Mouse (Mus musculus): ENCODE measurements at regions not wholly inside any gene's neighbourhood (a gene's known extent, or its start where the extent isn't known, plus 50 kb on each side); places are given as distances from the start of the nearest gene placed in this dataset.

DNA sequence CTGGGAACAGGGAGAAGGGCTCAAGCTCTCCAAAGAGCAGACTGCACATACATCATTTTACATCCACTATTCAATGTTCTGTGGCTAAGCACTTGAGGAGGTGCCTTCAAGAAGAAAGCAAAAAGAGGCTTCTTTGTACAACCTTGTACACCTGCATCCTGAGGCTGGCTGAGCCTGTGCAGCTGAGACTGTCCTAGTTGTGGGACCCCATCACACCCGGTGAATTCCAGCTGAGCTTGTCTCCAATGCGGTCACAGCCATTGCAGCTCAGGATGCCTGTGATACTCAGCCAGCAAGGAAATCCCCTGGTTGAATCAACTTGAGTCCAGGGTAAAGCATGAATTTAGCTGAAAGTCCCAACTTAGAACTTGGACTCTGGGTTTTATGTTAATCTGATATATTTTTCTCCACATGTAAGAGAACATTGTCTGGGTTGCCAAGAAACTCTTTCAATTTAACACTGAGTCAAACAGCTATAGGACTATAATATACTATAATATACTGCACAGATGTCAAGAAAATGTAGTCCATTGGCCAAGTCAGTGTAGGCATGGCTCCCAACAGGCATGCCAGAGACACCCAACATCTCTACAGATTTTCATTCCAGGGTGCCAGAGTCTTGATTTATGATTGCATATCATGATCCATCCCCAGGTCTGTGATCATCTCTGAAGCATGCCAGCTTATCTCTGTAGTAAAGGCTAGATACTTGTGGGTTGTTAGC is 599.2 kb downstream of the Pard3 start:
- H3K9me3 ChIP-seq (replicated peaks) = no peaks in the 10 kb centered on the region
- ATAC-seq (ENCODE audit: low FRiP score) = no peak
- H3K4me2 ChIP-seq (replicated peaks) = no peak overlapping the region
- WGBS = 96% methylated on average over 2 of the region's 2 CpGs
- no peaks in the 10 kb centered on the region for H3K27me3 ChIP-seq
- H3K27ac ChIP-seq = no peak overlapping the region
- no peaks in the 10 kb centered on the region for H3K36me3 ChIP-seq
- H3K9ac ChIP-seq = no peak overlapping the region
- no peaks in the 10 kb centered on the region for H3K4me1 ChIP-seq
- H3K4me3 ChIP-seq = no peak overlapping the region

DNA sequence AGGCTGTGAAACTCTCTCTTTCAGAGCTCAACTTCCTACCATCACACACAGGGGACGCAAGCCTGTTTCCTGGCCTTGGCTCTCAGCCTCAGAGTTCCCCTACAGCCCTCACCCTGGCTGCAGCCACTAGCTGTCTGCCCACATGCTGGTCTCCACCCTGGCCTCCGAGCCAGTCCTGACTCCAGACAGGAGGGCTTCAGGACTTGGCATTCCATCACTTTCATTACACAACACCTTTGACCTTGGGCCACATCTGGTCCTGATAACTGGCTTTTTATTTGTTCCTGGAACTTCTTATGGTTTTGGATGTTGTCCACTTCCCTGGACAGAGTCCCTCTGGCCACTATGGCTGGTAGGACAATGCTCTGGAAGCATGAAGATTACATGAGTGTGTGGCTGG is 602.9 kb downstream of the Pard3 start:
- ATAC-seq (ENCODE audit: low FRiP score) = no peak
- Histone ChIP-seq H3K4me3 (no peak overlapping the region), H3K9ac (no peak overlapping the region)

DNA sequence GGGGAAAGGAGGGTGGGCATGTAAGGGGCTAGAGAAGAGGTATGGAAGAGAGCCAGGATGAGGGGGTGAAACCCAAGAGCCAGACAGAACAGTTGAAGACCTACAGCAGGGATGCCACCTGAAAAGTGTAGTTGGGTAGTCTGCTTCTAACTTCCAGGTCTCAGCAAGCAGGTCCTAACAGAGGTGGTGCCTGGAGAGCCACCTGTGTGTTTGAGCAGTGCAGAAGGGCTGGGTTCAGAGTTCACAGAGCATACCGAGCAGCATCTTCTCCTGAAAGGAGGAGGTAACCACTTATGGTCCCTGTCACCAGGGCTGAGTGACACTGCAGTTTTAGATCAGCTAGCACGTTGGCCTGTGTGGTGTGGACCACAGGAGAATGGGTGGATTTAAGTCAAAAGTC is 605.3 kb downstream of the Pard3 start:
- H3K4me3 ChIP-seq = no peak overlapping the region
- H3K4me2 ChIP-seq (replicated peaks) = no peak overlapping the region
- no peak overlapping the region for H3K27ac ChIP-seq
- no peaks in the 10 kb centered on the region for H3K4me1 ChIP-seq
- 50% methylated on average over 2 of the region's 2 CpGs for WGBS
- no peak overlapping the region for H3K9ac ChIP-seq
- H3K36me3 ChIP-seq = no peaks in the 10 kb centered on the region
- H3K9me3 ChIP-seq (replicated peaks) = no peaks in the 10 kb centered on the region
- no peak for ATAC-seq (ENCODE audit: low FRiP score)
- H3K27me3 ChIP-seq = no peaks in the 10 kb centered on the region

More for the DNA sequence above, 602.9 kb downstream of the Pard3 start:
- Histone ChIP-seq H3K36me3 (no peaks in the 10 kb centered on the region), H3K9me3 (replicated peaks) (no peaks in the 10 kb centered on the region), H3K27ac (no peak overlapping the region), H3K4me1 (no peaks in the 10 kb centered on the region), H3K4me2 (replicated peaks) (no peak overlapping the region), H3K27me3 (no peaks in the 10 kb centered on the region)
- WGBS = 66% methylated on average over 2 of the region's 2 CpGs

DNA sequence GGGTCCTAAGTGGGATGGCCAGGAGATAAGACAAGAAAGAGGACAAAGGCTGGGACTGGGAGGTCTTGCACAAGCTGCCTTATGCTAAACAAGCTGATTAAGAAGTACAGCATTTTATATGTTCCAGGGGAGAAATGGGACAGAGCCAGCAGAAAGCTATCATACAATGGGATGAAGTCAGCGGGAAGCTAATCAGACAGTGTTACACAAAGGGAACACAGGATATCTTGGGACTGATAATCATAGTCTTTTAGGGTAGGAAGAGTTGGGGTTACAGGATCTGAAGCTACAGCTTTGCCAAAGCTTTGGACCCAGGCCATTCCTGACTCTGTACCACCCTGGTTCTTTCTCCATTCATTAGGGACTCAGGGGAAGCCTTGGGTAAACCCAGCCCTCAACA is 610.4 kb downstream of the Pard3 start:
- H3K4me1 ChIP-seq = no peaks in the 10 kb centered on the region
- no peak for ATAC-seq (ENCODE audit: low FRiP score)
- no peaks in the 10 kb centered on the region for H3K9me3 ChIP-seq (replicated peaks)
- no peaks in the 10 kb centered on the region for H3K27me3 ChIP-seq
- H3K4me3 ChIP-seq = no peak overlapping the region
- H3K4me2 ChIP-seq (replicated peaks) = no peak overlapping the region
- H3K9ac ChIP-seq = no peak overlapping the region
- WGBS = 94% methylated on average over 1 of the region's 1 CpGs
- no peaks in the 10 kb centered on the region for H3K36me3 ChIP-seq
- H3K27ac ChIP-seq = no peak overlapping the region

DNA sequence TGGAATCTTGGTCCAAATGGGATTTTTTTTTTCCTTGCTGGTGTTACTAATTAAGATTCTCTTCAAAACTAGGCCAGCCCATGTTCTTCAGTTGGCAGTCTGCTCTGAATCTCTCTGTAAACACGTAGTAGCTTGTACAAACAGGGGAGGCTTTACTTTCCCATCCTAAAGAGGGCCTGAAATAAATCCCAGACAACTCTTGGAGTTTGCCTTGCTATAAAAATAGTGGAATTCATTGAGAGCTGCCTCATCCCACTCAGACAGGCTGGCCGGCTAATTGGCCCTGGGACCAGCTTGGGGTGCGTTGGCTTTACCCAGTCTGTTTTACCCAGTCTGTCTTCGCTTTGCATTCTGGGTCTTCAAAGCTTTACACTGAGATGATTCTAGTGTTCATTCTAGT is 611.7 kb downstream of the Pard3 start:
- Histone ChIP-seq H3K9me3 (replicated peaks) (no peaks in the 10 kb centered on the region), H3K4me1 (no peaks in the 10 kb centered on the region), H3K27ac (no peak overlapping the region), H3K4me2 (replicated peaks) (no peak overlapping the region), H3K27me3 (no peaks in the 10 kb centered on the region), H3K4me3 (no peak overlapping the region), H3K36me3 (no peaks in the 10 kb centered on the region), H3K9ac (no peak overlapping the region)
- no peak for ATAC-seq (ENCODE audit: low FRiP score)
- WGBS = 91% methylated on average over 4 of the region's 4 CpGs

DNA sequence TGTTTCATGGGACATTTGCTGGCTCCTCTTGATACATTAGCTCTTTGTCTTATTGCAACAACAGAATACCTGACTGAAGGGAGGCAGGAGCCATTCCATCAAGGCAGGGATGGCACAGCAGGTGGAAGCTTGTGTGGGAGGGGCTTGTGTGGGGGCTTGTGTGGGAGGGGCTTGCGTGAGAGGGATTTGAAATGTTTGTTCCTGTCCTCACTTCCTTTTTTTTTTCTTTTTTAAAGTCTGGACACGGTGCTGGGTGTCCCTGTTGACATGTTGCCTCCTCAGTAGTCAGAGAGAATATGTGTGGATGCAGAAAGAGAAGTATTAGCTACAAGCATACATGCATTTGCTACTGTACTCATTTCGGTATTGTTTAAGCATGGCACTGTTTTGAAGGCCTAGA is 616.5 kb downstream of the Pard3 start:
- no peak overlapping the region for H3K27ac ChIP-seq
- no peaks in the 10 kb centered on the region for H3K27me3 ChIP-seq
- H3K9me3 ChIP-seq (replicated peaks) = no peaks in the 10 kb centered on the region
- no peak overlapping the region for H3K4me3 ChIP-seq
- 76% methylated on average over 3 of the region's 3 CpGs for WGBS
- ATAC-seq (ENCODE audit: low FRiP score) = no peak
- no peak overlapping the region for H3K9ac ChIP-seq
- H3K4me2 ChIP-seq (replicated peaks) = no peak overlapping the region
- peaks cover 5% of the 10 kb centered on the region for H3K4me1 ChIP-seq
- no peaks in the 10 kb centered on the region for H3K36me3 ChIP-seq

DNA sequence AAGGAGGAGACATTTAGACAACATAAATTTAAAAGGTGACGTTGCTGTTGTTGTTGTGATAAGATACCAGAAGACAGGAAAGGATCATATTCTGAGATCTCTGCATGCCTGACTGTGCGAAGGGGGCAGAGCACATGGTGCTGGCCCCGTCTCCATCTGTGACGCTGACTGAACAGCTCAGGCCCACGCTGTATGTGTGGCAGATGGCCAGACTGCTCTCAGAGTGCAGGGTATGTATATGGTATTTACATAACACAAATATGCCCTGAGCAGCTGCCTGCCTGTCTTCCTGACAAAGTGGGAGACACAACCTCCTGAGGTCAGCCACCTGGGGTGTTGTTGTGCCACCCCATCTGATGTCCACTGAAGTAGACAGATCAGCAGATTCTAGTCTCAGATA is 620.5 kb downstream of the Pard3 start:
- H3K4me1 ChIP-seq = peaks cover 5% of the 10 kb centered on the region
- no peaks in the 10 kb centered on the region for H3K9me3 ChIP-seq (replicated peaks)
- peak; percentile 63 for ATAC-seq (ENCODE audit: low FRiP score)
- no peak overlapping the region for H3K27ac ChIP-seq
- WGBS = 42% methylated on average over 5 of the region's 5 CpGs
- no peak overlapping the region for H3K4me3 ChIP-seq
- no peaks in the 10 kb centered on the region for H3K36me3 ChIP-seq
- H3K9ac ChIP-seq = no peak overlapping the region
- H3K4me2 ChIP-seq (replicated peaks) = no peak overlapping the region
- no peaks in the 10 kb centered on the region for H3K27me3 ChIP-seq

DNA sequence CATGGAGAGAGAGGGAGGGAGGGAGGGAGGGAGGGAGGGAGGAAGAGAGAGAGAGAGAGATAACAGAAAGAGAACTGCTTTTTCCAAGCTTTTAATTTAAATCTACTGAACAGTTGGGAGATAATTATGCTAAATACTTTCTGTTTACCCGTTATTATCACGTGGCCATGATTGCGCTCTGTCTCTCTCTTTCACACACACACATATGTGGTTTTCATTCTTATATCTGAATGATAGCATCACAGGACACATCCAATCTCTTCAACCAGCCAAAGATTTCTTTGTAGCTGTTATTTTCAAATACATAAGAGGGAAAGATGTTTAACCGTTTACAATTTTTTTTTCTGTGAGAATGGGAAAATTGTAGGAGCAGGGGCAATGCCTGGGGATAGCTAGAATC is 627.1 kb downstream of the Pard3 start:
- ATAC-seq (ENCODE audit: low FRiP score) = no peak
- Histone ChIP-seq H3K4me2 (replicated peaks) (no peak overlapping the region), H3K4me3 (no peak overlapping the region), H3K4me1 (no peaks in the 10 kb centered on the region), H3K36me3 (no peaks in the 10 kb centered on the region), H3K9me3 (replicated peaks) (no peaks in the 10 kb centered on the region), H3K27me3 (no peaks in the 10 kb centered on the region), H3K9ac (no peak overlapping the region), H3K27ac (no peak overlapping the region)
- 83% methylated on average over 4 of the region's 4 CpGs for WGBS

DNA sequence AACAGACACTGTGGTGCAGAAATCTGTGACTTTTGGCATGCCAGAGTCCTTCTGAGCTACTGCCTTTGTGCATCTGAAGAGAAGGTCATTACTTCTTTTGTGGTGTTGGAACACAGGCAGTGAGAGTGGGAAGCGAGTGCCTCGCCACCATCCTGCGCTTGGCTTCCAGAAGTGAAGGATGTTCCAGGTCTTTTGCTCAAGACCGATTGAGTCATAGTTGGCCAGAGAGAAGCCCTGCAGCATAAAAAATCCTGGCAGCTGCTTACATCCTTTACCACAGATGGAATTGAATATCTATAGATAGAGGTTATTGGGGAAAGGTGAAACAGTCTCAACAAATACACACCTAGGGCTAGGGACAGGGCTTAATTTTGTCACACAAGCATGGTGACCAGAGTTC is 634.7 kb downstream of the Pard3 start:
- no peaks in the 10 kb centered on the region for H3K27me3 ChIP-seq
- H3K9me3 ChIP-seq (replicated peaks) = no peaks in the 10 kb centered on the region
- no peak overlapping the region for H3K4me3 ChIP-seq
- WGBS = 93% methylated on average over 4 of the region's 4 CpGs
- H3K27ac ChIP-seq = no peak overlapping the region
- ATAC-seq (ENCODE audit: low FRiP score) = no peak
- H3K36me3 ChIP-seq = no peaks in the 10 kb centered on the region
- no peaks in the 10 kb centered on the region for H3K4me1 ChIP-seq
- no peak overlapping the region for H3K4me2 ChIP-seq (replicated peaks)
- no peak overlapping the region for H3K9ac ChIP-seq

DNA sequence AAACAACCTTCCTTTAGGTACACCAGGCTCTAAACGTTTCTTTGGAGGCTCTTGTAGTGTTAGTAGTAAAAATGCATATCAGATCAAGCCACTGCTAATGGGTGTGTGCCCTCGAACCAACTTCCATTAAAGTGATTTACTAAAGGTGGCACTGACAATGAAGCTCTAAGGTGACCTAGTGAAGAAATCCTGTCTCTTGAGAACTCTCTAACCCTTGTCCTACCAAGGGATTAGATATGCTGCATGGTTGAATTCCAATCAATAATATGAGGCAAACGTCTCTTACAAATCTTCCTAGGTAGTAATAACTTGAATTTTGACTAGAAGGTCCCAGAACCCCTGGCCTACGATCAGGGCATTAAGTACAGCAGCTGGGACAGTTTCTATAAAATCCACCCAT is 640.7 kb downstream of the Pard3 start:
- H3K4me2 ChIP-seq (replicated peaks) = no peak overlapping the region
- 80% methylated on average over 4 of the region's 4 CpGs for WGBS
- H3K9ac ChIP-seq = no peak overlapping the region
- no peaks in the 10 kb centered on the region for H3K9me3 ChIP-seq (replicated peaks)
- no peak for ATAC-seq (ENCODE audit: low FRiP score)
- H3K27me3 ChIP-seq = no peaks in the 10 kb centered on the region
- no peak overlapping the region for H3K27ac ChIP-seq
- no peak overlapping the region for H3K4me3 ChIP-seq
- 0 out of 2 replicates have a peak, but pooled peaks cover 3% of the 10 kb centered on the region for H3K4me1 ChIP-seq
- no peaks in the 10 kb centered on the region for H3K36me3 ChIP-seq

DNA sequence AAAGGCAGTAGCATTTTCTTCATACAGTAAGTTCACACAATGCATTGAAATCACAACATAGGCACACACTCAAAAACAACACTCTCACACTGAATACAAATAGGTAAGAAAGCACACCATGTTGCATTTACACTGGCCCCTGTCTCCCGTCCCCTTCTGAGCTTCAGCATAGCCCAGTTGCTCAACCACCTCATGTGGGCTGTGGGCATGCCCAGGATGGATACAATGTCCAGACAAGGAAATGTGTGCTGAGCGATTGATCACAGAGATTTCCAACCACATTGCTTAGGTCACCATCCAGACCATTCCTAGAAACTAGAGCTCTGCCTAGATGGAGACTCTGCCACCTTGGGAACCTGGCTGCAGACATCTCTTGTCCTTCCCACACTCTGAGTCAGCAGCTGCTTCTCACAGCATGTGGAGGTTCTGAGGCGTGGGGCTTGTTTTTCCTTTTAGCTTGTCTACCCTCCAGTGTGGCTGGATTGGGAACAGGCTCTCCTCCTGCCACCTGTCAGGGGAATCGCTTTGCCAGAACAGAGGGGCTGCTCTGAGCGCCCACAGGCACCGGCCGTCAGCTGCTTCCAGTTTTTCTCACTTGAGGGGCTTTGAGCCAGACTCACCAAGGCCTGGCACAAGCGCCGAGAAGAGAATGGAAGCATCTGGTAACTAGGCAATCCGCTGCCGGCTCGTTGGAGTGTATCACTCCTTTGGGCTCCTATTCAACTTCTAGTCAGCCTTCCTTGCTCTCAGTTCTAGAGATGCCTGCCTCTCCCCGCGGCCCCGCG is 642.5 kb downstream of the Pard3 start:
- WGBS = 51% methylated on average over 16 of the region's 16 CpGs
- no peak overlapping the region for H3K27ac ChIP-seq
- ATAC-seq (ENCODE audit: low FRiP score) = peak; percentile 56
- H3K4me2 ChIP-seq (replicated peaks) = no peak overlapping the region
- no peak overlapping the region for H3K4me3 ChIP-seq
- H3K27me3 ChIP-seq = no peaks in the 10 kb centered on the region
- no peak overlapping the region for H3K9ac ChIP-seq
- 0 out of 2 replicates have a peak, but pooled peaks cover 3% of the 10 kb centered on the region for H3K4me1 ChIP-seq
- H3K36me3 ChIP-seq = no peaks in the 10 kb centered on the region
- H3K9me3 ChIP-seq (replicated peaks) = no peaks in the 10 kb centered on the region

DNA sequence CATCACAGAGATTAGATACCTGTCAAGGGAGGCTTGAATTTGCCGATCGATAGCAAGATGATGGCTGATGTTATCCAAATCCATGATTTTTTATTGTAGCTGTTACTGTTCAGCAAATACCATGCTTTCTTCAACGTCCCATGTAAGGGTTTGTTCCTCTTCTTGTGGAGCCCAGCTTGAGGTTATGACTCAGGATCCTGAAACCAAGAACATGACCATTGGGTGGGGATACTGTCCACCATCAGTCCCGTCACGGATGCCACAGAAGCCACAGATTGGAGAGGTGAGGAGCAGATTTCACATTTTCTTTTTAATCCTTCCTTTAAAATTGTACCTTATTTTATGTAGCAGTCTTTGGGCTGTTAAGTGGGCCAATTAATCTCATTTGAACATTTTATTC is 645.7 kb downstream of the Pard3 start:
- Histone ChIP-seq H3K4me1 (0 out of 2 replicates have a peak, but pooled peaks cover 3% of the 10 kb centered on the region), H3K9ac (no peak overlapping the region), H3K27me3 (no peaks in the 10 kb centered on the region), H3K9me3 (replicated peaks) (no peaks in the 10 kb centered on the region), H3K4me3 (no peak overlapping the region), H3K27ac (no peak overlapping the region), H3K4me2 (replicated peaks) (no peak overlapping the region), H3K36me3 (no peaks in the 10 kb centered on the region)
- no peak for ATAC-seq (ENCODE audit: low FRiP score)
- 88% methylated on average over 5 of the region's 5 CpGs for WGBS

DNA sequence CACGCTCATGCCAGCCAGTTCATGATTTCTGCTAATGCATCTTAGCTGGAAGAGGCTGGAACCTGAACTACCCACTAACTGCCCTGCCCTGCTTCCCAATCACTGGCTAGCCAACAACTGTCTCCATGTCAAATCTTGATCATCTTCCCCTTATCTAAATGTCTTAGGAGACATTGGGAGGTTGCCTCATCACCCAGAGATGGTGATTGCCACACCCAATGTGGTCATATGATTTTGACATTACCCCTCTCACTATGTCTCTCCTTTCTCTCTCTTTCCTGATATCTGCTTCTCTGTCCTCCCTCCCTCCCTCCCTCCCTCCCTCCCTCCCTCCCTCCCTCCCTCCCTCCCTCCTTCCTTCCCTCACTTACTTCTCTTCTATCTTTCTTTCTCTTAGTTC is 643.3 kb upstream of the Nrp1 start:
- Histone ChIP-seq H3K4me2 (replicated peaks) (no peak overlapping the region), H3K36me3 (no peaks in the 10 kb centered on the region), H3K27me3 (no peaks in the 10 kb centered on the region; the same call in 1 of the 2 replicates), H3K4me3 (no peak overlapping the region), H3K4me1 (peaks cover 6% of the 10 kb centered on the region; the same call in 1 of the 2 replicates), H3K9ac (no peak overlapping the region), H3K27ac (no peak overlapping the region), H3K9me3 (replicated peaks) (no peaks in the 10 kb centered on the region)
- WGBS = 91% methylated on average over 1 of the region's 1 CpGs
- ATAC-seq (ENCODE audit: low FRiP score) = no peak

Measured in hindbrain, embryonic 12.5 days (tissue).